In the genomic region with DNA sequence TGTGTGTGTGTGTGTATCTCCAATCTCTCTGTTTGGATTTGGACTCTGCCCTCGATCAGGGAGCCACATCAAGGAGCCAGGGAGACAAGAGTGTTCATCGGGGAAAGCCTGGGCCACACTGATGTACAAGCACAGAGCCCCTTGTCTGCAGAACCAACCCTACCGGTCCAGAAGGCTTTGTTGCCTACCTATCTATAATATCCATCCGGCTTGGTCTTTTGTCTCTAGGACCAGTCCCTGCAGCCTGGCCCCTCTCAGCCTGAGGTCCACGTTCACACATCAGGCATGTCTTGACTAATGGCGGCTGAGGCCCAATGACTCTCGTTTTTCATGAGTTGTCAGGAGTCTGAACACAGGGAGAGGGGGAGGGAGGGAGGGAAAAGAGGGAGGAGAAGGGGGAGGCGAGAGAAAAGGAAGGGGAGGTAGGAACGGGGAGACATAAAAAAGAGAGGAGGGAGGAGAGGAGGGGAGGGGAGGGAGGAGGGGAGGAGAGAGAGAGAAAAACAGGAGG, we compare ENCODE assay signal across 9 mouse cellular contexts.
DNase-seq lines count a peak whose midpoint lies in the region; ATAC-seq and TF ChIP-seq lines count a peak whose summit lies in the region.
"Had no signal": no experiment of that assay in that cellular context is flagged by ENCODE, and none has a peak within 500 bp of the region (broad histone marks: within the 10 kb centered on the region; RNA-seq: fewer than 3 reads in every experiment).

No protein-coding gene starts in this region.

- 45% methylated on average over 9 of the region's 9 CpGs for WGBS in embryonic facial prominence, embryonic 10.5 days
- WGBS in hindbrain, embryonic 12.5 days: 22% methylated on average over 9 of the region's 9 CpGs
- 21% methylated on average over 9 of the region's 9 CpGs for whole genome bisulfite sequencing in midbrain, embryonic 15.5 days

- no peak for TF ChIP-seq POLR2A in brain, embryonic 14.5 days (IDR thresholded peaks at IDR 0.05; ENCODE audit: borderline replicate concordance, extremely low read depth, insufficient read depth, insufficient read length, poor library complexity, severe bottlenecking)

- H3K4me2 ChIP-seq in hindbrain, embryonic 12.5 days (replicated peaks): peak overlapping the region; percentile 42
- H3K4me2 ChIP-seq in midbrain, embryonic 15.5 days: peak overlapping the region; percentile 39

- peak overlapping the region; percentile 31; the same call in 1 of the 2 replicates for H3K4me3 ChIP-seq in embryonic facial prominence, embryonic 10.5 days
- no peak overlapping the region; the same call in 1 of the 2 replicates for H3K4me3 ChIP-seq in hindbrain, embryonic 12.5 days
- H3K4me3 ChIP-seq in midbrain, embryonic 15.5 days: no peak overlapping the region

- peaks cover 38% of the 10 kb centered on the region for H3K4me1 ChIP-seq in embryonic facial prominence, embryonic 10.5 days
- H3K4me1 ChIP-seq in hindbrain, embryonic 12.5 days: peaks cover 22% of the 10 kb centered on the region
- H3K4me1 ChIP-seq in midbrain, embryonic 15.5 days: peaks cover 25% of the 10 kb centered on the region

- H3K9ac ChIP-seq in hindbrain, embryonic 12.5 days: peak overlapping the region; percentile 38; the same call in 1 of the 2 replicates
- H3K9ac ChIP-seq in midbrain, embryonic 15.5 days: no peak overlapping the region

- H3K9me3 ChIP-seq in embryonic facial prominence, embryonic 10.5 days: peaks cover 10% of the 10 kb centered on the region; the same call in 1 of the 2 replicates
- no peaks in the 10 kb centered on the region for H3K9me3 ChIP-seq in hindbrain, embryonic 12.5 days (replicated peaks)
- no peaks in the 10 kb centered on the region for H3K9me3 ChIP-seq in midbrain, embryonic 15.5 days

- no peaks in the 10 kb centered on the region for H3K27me3 ChIP-seq in embryonic facial prominence, embryonic 10.5 days (replicated peaks; ENCODE audit: low read depth, poor library complexity, severe bottlenecking)
- H3K27me3 ChIP-seq in hindbrain, embryonic 12.5 days: no peaks in the 10 kb centered on the region; the same call in 1 of the 2 replicates
- no peaks in the 10 kb centered on the region for H3K27me3 ChIP-seq in midbrain, embryonic 15.5 days (replicated peaks)

- peak; percentile 92 for DNase-seq in brain, embryonic 14.5 days (ENCODE audit: low read depth)
- peak; percentile 68 for DNase-seq in embryonic facial prominence, embryonic 10.5 days (ENCODE audit: low spot score)
- DNase-seq in spleen, postnatal 14 days (ENCODE audit: low spot score in 2 of 2): no peak
- DNase-seq in adrenal gland, postnatal 36 days: no peak

- peak; percentile 80 for ATAC-seq in hindbrain, embryonic 12.5 days (ENCODE audit: low FRiP score)
- ATAC-seq in midbrain, embryonic 15.5 days (replicated peaks): peak; percentile 67
- no peak for ATAC-seq in megakaryocyte-erythroid progenitor cell, adult 5-6 weeks (replicated peaks; ENCODE audit: low FRiP score, low TSS enrichment, poor library complexity, severe bottlenecking)

- TF ChIP-seq CTCF in brain, embryonic 14.5 days (IDR thresholded peaks at IDR 0.05; ENCODE audit: borderline replicate concordance, extremely low read depth, insufficient read depth, insufficient read length): no peak

- peak overlapping the region; percentile 86 for H3K27ac ChIP-seq in embryonic facial prominence, embryonic 10.5 days (replicated peaks)
- peak overlapping the region; percentile 95 for H3K27ac ChIP-seq in hindbrain, embryonic 12.5 days
- peak overlapping the region; percentile 84 for H3K27ac ChIP-seq in midbrain, embryonic 15.5 days
- H3K27ac ChIP-seq: left cerebral cortex, adult 2 months; macrophage had no signal

- H3K36me3 ChIP-seq in embryonic facial prominence, embryonic 10.5 days (replicated peaks): no peaks in the 10 kb centered on the region
- no peaks in the 10 kb centered on the region for H3K36me3 ChIP-seq in hindbrain, embryonic 12.5 days
- H3K36me3 ChIP-seq in midbrain, embryonic 15.5 days (replicated peaks): no peaks in the 10 kb centered on the region

Comparison
In these comparisons a context has a peak if more than half of its experiments do, and no peak if none do; other contexts are left out.
1. DNase-seq: peak in brain, embryonic 14.5 days (single experiment) and embryonic facial prominence, embryonic 10.5 days (single experiment); none in spleen, postnatal 14 days (0 of 2) and adrenal gland, postnatal 36 days (0 of 2).
2. Peak in every context shown above with its lines, with median percentiles within 50 percentile points of each other: H3K27ac ChIP-seq.